Mouse (Mus musculus): ENCODE measurements at regions not wholly inside any gene's neighbourhood (a gene's known extent, or its start where the extent isn't known, plus 50 kb on each side); places are given as distances from the start of the nearest gene placed in this dataset.

DNA sequence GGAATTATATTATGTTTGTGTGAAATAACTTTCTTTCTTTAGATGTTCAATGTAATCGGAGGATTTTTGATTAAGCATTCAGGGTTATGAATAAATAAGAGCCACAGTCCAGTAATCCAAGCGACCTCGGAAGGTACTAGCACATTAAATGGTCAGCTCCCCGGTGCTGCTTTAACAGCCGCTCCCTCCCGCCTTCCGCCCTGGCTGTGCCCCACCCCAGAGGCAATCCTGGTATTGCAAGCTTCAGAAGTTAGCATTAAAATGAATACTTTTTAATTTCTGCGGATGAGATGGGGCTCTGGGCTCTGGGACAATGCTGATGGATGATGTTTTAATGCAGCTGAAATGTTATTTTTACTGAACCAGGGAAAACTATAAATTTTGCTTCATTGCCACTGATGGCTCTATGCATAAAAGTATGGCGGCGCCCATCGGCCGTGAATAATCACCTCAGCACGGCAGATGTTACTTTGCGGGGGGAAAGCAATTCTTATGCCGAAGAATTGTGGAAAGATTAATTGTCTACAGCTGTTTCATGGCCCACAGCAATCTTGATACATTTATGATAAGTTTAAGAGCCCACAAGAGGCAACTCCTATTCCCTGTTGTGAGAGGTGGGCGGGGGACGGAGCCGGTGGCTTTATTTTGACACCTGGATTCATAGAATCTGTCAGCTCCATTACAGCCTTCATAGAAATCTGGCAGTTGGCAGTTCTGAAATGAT lies 136.5 kb downstream of the Gpat3 start:
- TF ChIP-seq CTCF (IDR thresholded peaks at IDR 0.05; ENCODE audit: borderline replicate concordance, insufficient read depth, low read length) (no peak), POLR2A (IDR thresholded peaks at IDR 0.05; ENCODE audit: low read depth, low read length) (no peak)
